Mouse (Mus musculus) lung, embryonic 15.5 days (tissue): ENCODE data around the gene Pwwp2b. TPM values are rescaled to one million over a fixed set of nuclear protein-coding genes. Genes with fewer than 3 reads are reported as not detected.
A peak's percentile ranks its signal among the peaks of the same experiment; 100 is the strongest.

Experiments used
- ATAC-seq: fragments of 200-750 bp; cut with Nextera tagmentation; 2 replicates; pipeline ENCODE4 v1.8.0; 2017; ENCODE audit warnings: moderate number of reproducible peaks, borderline replicate concordance; ENCODE audit not compliant: low FRiP score, low TSS enrichment; ENCODE audit errors: extremely low read depth
- H3K27ac ChIP-seq: fragments of 300-500 bp; sonication (generic); 2 replicates; pipeline ENCODE4 v1.5.1; 2015; ENCODE audit warnings: moderate library complexity, mild to moderate bottlenecking, inconsistent platforms
- H3K27me3 ChIP-seq: fragments of 300-500 bp; sonication (generic); 2 replicates; pipeline ENCODE4 v1.6.1; 2015; ENCODE audit warnings: inconsistent platforms
- H3K36me3 ChIP-seq: fragments of 300-500 bp; sonication (generic); 2 replicates; pipeline ENCODE4 v1.6.1; 2015; ENCODE audit warnings: inconsistent platforms
- H3K4me1 ChIP-seq: fragments of 300-500 bp; sonication (generic); 2 replicates; pipeline ENCODE4 v1.6.1; 2015; ENCODE audit warnings: inconsistent platforms
- H3K4me2 ChIP-seq: fragments of 300-500 bp; sonication (generic); 2 replicates; pipeline ENCODE4 v1.6.1; 2015; ENCODE audit warnings: inconsistent platforms, mild to moderate bottlenecking, moderate library complexity
- H3K4me3 ChIP-seq: fragments of 300-500 bp; sonication (generic); 2 replicates; pipeline ENCODE4 v1.5.1; 2015; ENCODE audit warnings: mild to moderate bottlenecking, inconsistent platforms
- H3K9ac ChIP-seq: fragments of 300-500 bp; sonication (generic); 2 replicates; pipeline ENCODE4 v1.6.1; 2015; ENCODE audit warnings: inconsistent platforms
- H3K9me3 ChIP-seq: fragments of 300-500 bp; sonication (generic); 2 replicates; pipeline ENCODE4 v1.6.1; 2016; ENCODE audit warnings: inconsistent platforms
- WGBS: fragments of 180-500 bp; shearing (Covaris S2); methylation state at CpG from one replicate; pipeline ENCODE4 v1.1.7; 2015; 5-methylcytosine and 5-hydroxymethylcytosine counted together
- polyA plus RNA-seq: library from polyadenylated mRNA; unstranded; fragments of >200 nt; fragmentation: Nextera tagmentation; extraction: Ambion mirVana; gene quantifications from 2 replicates; pipeline ENCODE4 v1.2.1, GENCODE M21; 2015

Pwwp2b gene
- polyA plus RNA-seq, 1 experiment from 2014 or later: 15.4 TPM

DNA sequence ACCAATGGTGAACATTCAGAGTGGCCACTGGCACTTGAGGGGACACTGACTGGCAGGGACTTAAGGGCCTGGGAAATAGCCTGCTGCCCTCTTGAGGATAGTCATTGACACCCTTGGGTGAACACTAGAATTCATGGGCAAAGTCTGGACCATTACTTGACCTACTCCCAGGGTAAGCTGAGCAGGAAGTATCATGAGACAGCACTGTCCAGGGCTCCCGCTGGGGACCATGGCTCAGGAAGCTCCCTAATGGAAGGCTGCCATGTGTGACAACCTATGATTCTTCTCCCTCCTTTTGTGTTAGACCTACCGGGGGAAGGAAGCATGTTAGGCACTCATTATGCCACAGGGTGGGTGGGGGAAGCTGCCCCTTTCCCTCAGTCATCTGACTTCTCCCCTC, 58.8 kb downstream of the Pwwp2b start:
- no peak overlapping the region for H3K4me2 ChIP-seq
- H3K27me3 ChIP-seq: no peaks in the 10 kb centered on the region
- H3K4me1 ChIP-seq: peaks cover 32% of the 10 kb centered on the region
- no peak overlapping the region for H3K9ac ChIP-seq
- no peaks in the 10 kb centered on the region for H3K36me3 ChIP-seq
- ATAC-seq: no peak
- no peak overlapping the region for H3K27ac ChIP-seq
- WGBS: 54% methylated on average over 2 of the region's 2 CpGs
- no peak overlapping the region for H3K4me3 ChIP-seq
- no peaks in the 10 kb centered on the region for H3K9me3 ChIP-seq

DNA sequence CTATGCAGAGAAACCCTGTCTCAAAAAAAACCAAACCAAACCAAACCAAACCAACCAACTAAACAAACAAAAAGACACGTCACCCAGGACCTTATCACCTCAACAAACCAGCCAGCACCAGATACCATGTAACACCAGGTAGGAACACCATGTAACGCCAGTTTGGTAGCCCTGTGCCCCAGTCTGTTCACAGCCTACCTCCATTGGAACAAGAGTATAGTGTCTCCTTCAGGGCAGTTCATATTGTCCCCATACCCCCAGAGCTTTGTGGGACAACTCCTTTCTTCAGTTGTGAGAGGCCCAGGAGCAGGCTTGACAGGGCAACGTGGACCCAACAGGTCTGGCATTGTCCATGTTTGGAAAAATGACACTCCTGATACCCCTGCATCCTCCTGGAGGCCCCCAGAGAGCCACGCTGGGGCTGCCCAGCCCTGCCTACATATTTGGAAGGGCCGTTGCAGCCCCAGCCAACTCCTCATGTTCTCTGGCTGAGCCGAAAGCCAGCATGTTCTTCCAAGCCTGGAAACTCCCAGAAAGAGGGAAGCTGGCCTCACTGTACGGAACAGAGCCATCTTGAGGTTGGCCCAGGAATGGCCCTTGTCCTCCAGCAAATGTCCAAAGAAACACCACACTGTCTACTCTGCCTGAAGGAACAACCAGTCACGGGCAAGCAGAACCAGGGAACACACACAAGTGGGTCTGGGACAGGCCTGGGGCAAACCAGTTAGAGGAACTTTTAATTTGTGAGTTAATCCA, 60.0 kb downstream of the Pwwp2b start:
- no peak overlapping the region for H3K9ac ChIP-seq

GRCm38 (mm10) chr7:139309106-139309505, 60.8 kb downstream of the Pwwp2b start:
- H3K9ac ChIP-seq: no peak overlapping the region
- no peaks in the 10 kb centered on the region for H3K27me3 ChIP-seq
- no peak overlapping the region for H3K4me2 ChIP-seq
- no peak overlapping the region for H3K4me3 ChIP-seq
- H3K36me3 ChIP-seq: no peaks in the 10 kb centered on the region
- H3K4me1 ChIP-seq: peaks cover 29% of the 10 kb centered on the region
- WGBS: 14% methylated on average over 2 of the region's 2 CpGs
- peak overlapping the region; percentile 66 for H3K27ac ChIP-seq
- peak; percentile 74 for ATAC-seq
- no peaks in the 10 kb centered on the region for H3K9me3 ChIP-seq

More for the DNA sequence above, 60.0 kb downstream of the Pwwp2b start:
- H3K27ac ChIP-seq: peak overlapping the region; percentile 66
- H3K4me1 ChIP-seq: peaks cover 32% of the 10 kb centered on the region
- no peak overlapping the region for H3K4me2 ChIP-seq
- no peaks in the 10 kb centered on the region for H3K27me3 ChIP-seq
- peak; percentile 37; the same call in 1 of the 2 replicates for ATAC-seq
- no peaks in the 10 kb centered on the region for H3K36me3 ChIP-seq
- 63% methylated on average over 8 of the region's 8 CpGs for WGBS
- no peaks in the 10 kb centered on the region for H3K9me3 ChIP-seq
- H3K4me3 ChIP-seq: no peak overlapping the region

DNA sequence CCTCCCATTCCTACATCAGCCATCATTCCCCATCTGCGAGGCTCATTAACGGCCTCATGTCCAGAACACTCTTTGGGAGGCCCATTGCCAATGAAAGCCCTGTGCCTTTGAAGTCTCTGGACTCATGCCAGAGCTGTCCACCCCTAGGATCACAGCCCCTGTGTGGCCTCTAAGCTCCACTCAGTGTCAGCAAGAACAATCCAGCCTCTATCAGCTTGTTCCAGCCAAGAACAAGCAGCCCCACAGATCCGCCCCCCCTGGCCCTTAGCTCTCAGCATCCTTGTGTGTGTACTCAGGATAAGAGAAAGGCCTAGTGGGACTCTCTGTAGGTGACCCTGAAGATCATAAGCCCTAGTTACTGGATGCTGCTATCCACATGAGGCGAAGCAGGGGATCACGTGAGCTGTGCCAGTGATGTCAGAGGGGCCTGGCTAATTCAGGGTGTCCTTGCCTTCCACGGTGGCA, 62.2 kb downstream of the Pwwp2b start:
- Histone ChIP-seq H3K36me3 (no peaks in the 10 kb centered on the region), H3K27ac (0 out of 2 replicates have a peak overlapping the region, but pooled peaks have one; percentile 19), H3K9me3 (no peaks in the 10 kb centered on the region), H3K4me1 (peaks cover 29% of the 10 kb centered on the region), H3K4me3 (no peak overlapping the region), H3K9ac (no peak overlapping the region), H3K27me3 (no peaks in the 10 kb centered on the region), H3K4me2 (no peak overlapping the region)
- WGBS: 22% methylated on average over 6 of the region's 6 CpGs
- ATAC-seq: peak; percentile 73

- no peak overlapping the region for H3K4me3 ChIP-seq
- H3K27me3 ChIP-seq: no peaks in the 10 kb centered on the region
- no peak for ATAC-seq
- no peak overlapping the region for H3K4me2 ChIP-seq
- 81% methylated on average over 5 of the region's 5 CpGs for WGBS
- no peaks in the 10 kb centered on the region for H3K9me3 ChIP-seq
- H3K4me1 ChIP-seq: peaks cover 32% of the 10 kb centered on the region
- no peak overlapping the region for H3K9ac ChIP-seq
- H3K36me3 ChIP-seq: no peaks in the 10 kb centered on the region
- no peak overlapping the region for H3K27ac ChIP-seq
These were observed 64.4 kb downstream of the Pwwp2b start for GRCm38 (mm10) chr7:139312686-139313085.

- Histone ChIP-seq H3K4me1 (peaks cover 29% of the 10 kb centered on the region), H3K27me3 (no peaks in the 10 kb centered on the region), H3K36me3 (no peaks in the 10 kb centered on the region), H3K4me3 (no peak overlapping the region), H3K4me2 (no peak overlapping the region), H3K9me3 (no peaks in the 10 kb centered on the region), H3K27ac (no peak overlapping the region), H3K9ac (no peak overlapping the region)
- no peak for ATAC-seq
- WGBS: 84% methylated on average over 5 of the region's 5 CpGs
These were observed 65.1 kb downstream of the Pwwp2b start for GRCm38 (mm10) chr7:139313413-139313812.

- WGBS: 76% methylated on average over 3 of the region's 3 CpGs
- no peak overlapping the region for H3K27ac ChIP-seq
- no peaks in the 10 kb centered on the region for H3K27me3 ChIP-seq
- no peaks in the 10 kb centered on the region for H3K9me3 ChIP-seq
- H3K4me3 ChIP-seq: no peak overlapping the region
- H3K4me2 ChIP-seq: no peak overlapping the region
- H3K4me1 ChIP-seq: peaks cover 28% of the 10 kb centered on the region
- no peak overlapping the region for H3K9ac ChIP-seq
- no peaks in the 10 kb centered on the region for H3K36me3 ChIP-seq
- ATAC-seq: no peak
These were observed 66.4 kb downstream of the Pwwp2b start for GRCm38 (mm10) chr7:139314716-139315115.

GRCm38 (mm10) chr7:139319006-139319411, 70.7 kb downstream of the Pwwp2b start:
- Histone ChIP-seq H3K27me3 (no peaks in the 10 kb centered on the region), H3K27ac (peak overlapping the region; percentile 33), H3K4me1 (peaks cover 12% of the 10 kb centered on the region), H3K36me3 (no peaks in the 10 kb centered on the region), H3K4me3 (no peak overlapping the region), H3K9me3 (no peaks in the 10 kb centered on the region), H3K4me2 (no peak overlapping the region), H3K9ac (no peak overlapping the region)
- WGBS: 27% methylated on average over 1 of the region's 1 CpGs
- peak; percentile 66; the same call in 1 of the 2 replicates for ATAC-seq

Other genes starting within 250 kb of the Pwwp2b start
- gene Dpysl4, start 162.5 kb upstream of the Pwwp2b start, polyA plus RNA-seq: 5.4 and 6.3 TPM in 2 replicates
- gene Lrrc27, start 35.5 kb upstream of the Pwwp2b start, polyA plus RNA-seq: 2.6 and 3.1 TPM in 2 replicates
- gene Stk32c, start 35.2 kb upstream of the Pwwp2b start, polyA plus RNA-seq: 0.22 TPM in 1 of 2 replicates, not detected in the other
- 31.2 and 35.9 TPM in 2 replicates for gene Inpp5a, start 140.6 kb downstream of the Pwwp2b start, polyA plus RNA-seq